Mouse (Mus musculus) 3T3-L1 (cell line): ENCODE measurements around the gene Reep1.

ENCODE experiments used
- DNase-seq: peaks from one replicate; pipeline ENCODE4 v3.0.0-alpha.2; 2015; ENCODE audit warnings: low read depth, low spot score

Reep1 gene

DNA sequence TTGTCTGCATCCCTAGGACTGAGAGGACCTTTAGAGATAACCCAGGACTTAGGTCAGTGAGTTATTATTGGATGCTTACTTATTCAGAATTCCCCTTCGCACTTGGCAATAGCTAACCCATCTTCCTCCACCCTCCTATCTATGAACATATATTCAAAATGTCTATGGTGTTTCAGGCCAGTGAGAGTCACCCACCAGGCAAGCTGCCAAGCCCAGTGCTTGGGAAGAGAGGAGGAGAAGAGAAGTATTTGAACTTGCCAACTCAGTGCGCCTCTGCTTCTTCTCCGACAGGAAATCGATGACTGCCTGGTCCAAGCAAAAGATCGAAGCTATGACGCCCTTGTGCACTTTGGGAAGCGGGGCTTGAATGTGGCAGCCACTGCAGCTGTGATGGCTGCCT lies 73.1 kb downstream of the Reep1 start:
- peak; percentile 22 for DNase-seq

DNA sequence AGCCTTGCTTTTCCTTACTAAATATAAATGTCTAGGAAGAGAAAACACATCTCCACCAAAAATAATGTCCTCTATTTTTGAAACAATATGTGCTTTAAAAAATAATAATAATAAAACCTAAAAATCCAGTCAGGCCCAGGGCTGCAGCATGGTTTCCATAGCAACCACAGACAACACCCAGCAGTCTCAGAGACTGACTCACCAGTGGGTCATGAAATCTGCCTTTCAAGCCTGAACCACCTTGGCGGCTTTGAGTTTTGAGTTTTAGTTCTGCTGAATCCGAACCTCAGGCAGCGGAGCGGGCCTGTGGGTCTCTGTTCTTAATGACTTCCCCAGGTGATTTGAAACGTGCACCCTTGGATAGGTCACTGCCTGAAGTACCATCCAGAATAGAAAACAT lies 75.8 kb downstream of the Reep1 start:
- DNase-seq, result peak; percentile 82

DNA sequence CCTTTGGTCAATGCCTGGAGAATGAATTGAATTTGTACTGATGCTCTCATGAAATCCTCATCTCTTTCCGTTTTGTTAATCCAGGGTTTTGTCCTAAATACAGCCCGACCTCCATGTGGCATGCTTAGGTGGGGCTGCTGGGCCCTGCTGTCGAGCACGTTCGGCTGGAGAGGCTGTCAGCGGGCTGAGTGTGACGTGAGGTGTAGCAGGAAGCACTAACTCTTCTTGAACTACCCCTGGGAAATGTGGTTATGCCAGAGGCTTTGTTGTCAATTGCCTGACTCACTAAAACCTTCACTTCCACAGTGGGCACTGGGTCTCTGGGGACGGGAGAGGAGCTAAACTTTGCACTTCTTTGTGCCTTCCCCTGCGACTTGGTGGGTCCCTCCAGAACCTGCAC lies 81.0 kb downstream of the Reep1 start:
- peak; percentile 57 for DNase-seq

DNA sequence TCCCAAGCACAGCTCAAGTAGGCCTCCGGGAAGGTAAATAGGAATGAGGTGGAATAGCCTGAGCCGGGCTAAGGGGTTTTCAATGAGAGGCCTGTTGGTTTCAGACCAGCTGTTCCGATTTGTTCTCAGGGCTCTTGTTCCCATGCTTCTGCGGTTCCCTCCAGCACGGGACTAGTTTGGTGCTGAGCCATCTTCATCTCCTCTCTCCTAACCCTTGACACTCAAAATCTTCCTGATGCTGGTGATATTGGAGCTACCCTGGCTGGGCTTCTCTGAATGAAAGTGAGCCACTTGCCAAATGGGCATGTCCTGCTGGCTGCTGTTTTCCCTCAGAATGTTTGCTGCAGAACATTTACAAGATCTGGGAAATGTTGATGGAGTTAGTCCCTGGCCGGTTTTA lies 84.4 kb downstream of the Reep1 start:
- no peak for DNase-seq

DNA sequence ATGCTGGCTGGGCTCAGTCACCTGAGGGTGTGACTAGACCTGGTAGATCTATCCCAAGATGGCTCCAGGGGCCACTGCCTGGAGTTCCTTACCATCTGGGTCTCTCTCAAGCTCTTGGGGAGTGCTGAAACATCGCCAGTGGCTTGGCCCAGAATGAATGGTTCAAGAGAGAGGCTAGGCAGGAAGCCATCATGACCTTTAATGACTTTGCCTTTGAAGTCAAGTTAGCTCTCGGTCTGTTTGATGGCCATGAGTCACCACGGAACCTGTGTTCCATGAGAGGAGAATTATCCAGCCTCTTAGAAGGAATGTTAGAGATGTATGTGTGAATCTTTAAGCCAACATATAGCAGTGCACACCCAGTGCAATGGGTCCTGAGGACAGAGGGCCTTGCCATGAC lies 92.0 kb downstream of the Reep1 start:
- peak; percentile 45 for DNase-seq

DNA sequence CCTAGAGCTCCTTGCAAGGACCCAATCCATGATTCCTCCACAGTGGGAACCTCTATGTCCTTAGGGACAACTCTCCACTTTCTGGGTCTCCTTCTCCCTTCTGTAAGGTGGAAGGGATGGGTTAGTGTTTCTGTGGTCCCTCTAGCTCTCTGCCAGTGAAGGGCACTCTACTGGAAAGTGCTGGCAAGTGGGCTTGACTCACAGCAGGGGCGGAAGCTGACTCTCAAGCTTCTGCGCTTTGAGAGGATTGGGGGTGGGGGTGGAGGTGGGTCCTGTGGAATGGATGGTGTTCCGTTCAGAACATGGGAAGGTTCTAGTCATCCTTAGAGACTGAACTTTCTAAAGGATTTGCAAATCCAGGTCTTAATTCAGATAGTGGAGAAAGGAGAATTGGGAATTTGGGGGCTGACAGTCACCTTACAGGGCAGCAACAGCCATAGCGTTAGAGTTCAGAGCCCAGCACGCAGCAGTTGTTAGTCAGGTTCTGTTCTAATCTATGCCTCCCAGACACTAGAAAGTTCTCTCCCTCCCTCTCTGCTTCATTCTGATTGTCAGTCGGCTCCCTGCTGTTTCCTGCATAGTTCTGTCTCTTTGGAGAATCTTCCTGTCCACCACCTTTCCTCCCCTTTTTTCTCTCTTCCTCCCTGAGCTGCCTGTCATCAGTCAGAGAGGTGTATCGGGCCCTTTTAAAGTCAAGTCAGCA lies 93.8 kb downstream of the Reep1 start:
- DNase-seq, result no peak

DNA sequence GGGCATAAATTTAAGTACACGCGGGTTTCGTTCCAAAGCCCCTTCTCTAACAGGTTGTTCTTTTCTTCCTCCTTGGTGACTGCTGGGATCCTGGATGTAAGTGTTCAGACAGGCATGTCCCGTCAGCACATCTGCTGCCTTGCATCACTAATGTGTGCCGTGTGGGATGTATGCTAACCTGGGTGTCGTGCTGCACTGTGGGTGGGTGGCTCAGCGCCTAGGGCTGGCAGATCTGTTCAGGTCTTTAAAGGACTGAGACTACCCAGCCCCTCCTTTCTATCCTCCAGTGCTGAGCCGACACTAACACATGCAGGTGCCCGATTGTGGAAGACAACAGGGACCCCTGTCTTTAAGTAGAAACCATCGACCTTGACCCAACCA lies 94.3 kb downstream of the Reep1 start:
- DNase-seq, result no peak

DNA sequence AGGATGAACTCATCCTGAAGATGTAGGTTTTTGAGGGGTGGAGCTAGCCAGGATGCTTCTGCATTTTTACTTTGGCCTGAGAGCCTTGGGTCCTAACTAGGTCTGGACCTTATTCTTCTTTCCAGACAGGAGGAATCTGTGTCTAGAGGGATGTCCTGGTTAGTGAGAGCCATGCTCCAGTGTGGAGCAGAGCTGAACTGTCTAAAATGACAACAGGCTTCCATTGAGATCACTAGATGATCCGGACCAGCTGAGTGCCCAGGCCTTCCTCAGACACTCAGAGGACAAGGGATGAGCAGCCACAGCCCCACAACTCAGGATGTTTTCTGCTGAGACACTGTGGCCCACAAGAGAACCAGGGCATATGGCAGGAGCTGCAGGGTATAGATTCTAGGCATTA lies 96.2 kb downstream of the Reep1 start:
- no peak for DNase-seq

DNA sequence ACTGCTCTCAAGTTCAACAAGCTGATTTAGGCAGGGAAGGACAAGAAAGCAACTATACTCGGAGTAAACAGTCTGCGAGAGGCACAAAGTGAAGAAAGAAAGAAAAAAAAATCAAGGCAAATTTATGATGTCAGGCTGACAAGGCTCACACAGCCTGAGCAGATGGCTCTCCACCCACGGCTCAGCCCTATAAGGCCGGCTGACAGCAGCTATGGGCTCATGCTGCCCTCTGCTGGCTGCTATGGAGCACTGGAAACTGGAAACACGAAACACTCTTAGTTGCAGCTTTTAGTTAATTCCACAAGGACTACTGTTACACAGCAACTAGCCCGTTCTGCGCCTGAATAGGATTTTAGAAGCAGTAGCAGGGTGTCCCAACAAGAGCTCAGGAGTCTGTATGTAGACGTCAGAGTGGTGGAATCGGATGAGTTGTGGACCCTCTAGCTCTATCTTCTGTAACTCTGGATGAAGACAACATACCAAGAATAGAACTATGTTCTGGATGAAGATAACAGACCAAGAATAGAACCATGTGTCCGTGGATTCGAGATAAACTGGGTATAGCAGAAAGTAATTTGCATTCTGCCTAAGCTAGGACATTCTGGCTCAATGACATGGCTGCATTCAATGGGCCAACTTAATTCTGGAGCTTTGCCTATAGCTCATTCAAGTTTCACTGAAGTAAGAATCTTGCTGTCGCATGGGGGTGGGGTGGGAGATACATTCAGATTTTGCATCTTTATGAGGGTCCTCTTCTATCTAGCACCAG lies 96.9 kb downstream of the Reep1 start:
- peak; percentile 96 for DNase-seq

DNA sequence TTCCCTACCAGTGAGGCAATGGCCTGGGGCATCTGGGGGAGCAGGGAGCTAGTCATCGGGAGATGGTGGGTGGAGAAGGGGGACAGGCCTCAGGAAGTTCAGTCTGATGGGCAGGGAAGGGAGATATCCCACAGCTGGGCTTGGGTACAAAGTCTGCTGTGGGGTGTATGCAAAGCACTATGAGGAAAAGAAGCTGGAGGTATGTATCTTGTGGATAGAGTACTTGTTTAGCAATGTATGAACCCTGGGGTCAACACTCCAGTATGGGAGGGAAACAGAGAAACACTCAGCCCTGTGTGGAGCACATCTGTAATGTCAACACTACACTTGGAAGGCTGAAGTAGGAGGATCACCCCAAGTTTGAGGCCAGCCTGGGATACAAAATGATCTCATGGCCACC lies 99.4 kb downstream of the Reep1 start:
- DNase-seq, result peak; percentile 46

DNA sequence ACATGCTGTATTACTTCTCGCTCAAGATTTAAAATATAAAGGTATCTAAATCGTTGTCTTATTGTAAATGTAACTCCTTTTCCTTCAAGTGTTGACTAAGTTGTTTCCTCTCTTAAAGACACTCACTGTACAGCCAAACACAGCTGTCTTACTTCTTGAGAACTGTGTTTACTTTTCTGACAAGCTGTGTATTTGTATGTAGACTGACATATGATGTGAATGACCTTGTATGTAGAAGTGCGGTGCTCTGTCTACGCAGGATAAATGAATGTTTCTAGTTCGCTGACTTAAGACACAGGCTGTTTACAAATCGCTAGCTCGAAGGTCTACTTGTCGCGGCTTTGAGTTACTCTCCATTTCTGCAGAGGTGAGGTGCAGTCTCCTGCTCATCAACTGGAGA lies 102.5 kb downstream of the Reep1 start:
- DNase-seq, result no peak

DNA sequence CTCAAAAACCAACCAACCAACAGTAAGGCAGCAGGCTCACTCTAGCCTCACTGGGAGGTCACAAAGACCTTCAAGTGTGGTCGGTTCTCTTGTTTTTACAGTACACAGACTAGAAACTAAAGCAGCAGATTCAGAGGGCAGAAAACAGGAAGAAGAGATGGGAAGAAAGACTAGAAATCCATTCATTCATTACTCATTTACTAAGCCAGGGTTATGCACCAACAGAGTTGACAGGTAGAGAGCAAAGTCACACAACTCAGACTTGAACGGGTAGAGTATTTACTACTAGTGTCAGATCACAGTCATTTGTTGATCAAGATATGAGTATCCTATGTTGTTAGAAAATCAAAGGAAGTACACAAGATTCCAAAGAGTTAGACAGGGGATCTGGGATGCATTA lies 105.5 kb downstream of the Reep1 start:
- no peak for DNase-seq

DNA sequence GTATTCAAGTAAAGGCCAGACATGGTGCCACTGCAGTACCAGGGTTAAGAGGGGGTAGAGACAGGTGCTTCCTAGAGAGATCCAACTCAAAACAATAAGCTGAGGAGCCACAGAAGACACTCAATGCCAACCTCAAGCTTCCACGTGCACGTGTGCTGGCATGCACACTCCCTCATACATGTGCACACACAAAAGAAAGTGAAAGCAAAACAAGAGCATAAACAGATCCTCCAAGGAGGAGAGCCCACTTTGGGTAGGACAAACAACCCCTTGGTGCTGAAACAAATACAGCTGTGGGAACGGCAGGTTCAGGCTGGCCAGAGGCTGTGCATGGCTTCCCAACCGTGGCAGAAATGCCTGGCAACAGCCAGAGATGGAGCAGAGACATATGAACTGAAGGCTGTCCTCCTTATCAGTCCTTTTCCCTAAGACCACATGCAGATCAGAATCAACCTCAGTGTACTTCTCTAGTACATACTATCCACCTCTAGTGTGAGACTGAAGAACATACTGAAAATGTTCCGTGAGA lies 112.5 kb downstream of the Reep1 start:
- no peak for DNase-seq

DNA sequence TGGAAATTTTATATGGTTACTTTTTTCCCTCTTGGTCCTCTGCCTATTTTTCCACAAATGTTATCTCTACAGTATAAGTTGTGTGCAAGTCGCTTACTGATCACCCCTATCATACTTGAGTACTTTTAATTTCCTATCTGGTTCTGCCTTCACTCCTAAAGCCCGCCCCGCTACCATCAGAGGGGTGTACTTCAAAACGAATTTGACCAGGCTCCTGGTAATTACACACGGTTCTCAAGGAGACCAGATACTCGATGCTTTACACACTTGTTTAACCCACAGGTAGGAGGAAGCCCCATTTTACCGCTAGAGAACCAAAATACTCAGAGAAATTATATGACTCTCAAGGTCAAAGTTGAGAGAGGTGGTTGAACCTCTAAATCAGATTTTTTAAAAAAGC lies 115.7 kb downstream of the Reep1 start:
- DNase-seq, result no peak

DNA sequence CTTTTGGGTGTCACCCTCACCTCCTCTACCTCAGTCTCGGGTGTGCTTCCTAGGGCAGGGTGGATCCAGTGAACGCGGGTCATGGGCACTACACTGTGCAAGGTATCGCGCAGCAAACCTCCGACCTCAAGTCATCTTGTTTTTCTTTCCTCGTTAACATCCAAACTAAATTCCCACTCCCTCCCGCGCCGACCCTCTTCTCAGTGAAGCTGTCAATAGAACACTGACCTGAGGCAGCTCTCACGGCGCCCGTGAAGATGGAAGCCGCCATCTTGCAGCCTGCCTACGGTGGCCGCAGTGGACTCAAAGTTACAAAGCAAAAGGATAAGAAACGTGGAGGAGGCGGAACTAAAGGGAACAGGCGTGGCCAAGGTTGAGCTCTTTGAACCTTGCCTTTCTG lies 116.1 kb downstream of the Reep1 start:
- DNase-seq, result peak; percentile 96

DNA sequence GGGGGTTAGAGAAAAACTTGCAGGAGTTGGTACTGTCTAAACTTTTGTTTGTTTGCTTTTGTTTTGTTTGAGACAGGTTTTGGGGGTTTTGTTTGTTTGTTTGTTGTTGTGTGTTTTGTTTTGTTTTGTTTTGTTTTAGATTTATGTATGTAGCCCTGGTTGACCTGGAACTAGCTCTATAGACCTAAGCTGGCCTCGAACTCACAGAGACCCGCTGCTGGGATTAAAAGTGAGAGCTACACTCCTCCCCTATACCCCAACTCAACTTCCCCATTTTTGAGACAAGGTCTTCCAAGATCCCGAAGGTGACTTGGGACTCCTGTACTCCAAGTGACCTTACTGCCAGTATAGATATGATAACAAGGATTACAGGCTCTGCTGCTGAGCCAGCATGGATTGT lies 116.6 kb downstream of the Reep1 start:
- DNase-seq, result no peak

DNA sequence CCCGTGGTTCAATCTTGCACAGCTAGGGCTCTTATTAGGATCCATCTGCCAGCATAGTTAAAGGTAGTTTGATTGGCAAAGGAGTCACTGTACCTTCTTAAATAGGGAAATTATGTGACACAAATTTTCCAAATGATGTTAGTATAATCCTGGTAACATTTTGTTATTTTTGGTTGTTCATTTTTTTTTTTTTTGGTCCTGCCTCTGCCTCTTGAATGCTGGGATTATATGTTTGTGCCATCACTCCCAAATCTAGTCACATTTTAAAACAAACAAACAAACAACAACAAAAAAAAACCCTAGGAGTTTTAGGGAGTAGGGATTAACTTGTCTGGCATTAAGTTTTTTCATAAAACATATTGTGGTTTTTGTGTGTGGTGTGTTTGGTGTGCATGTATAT lies 119.5 kb downstream of the Reep1 start, which contains the start of gene Mrpl35:
Mrpl35 (minus strand) TSS at position 101 of the 400 bp plus-strand sequence.
- DNase-seq, result no peak

DNA sequence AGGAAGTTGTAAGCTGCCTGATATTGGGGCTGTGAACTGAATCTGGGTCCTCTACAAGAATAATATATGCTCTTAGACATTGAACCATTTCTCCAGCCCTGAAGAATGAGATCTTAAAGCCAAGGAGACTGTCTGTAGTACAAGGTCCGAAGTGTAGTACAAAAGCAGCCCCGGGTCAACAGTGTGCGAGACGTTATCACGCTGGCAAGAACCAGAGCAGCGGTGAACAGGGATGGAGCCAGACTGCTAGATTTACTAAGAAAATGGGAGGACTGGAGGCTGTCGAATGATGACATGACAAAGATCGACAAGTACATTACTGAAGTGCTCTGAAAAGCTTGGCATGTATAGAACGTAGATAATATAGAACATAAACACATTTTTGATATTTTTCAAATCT lies 122.4 kb downstream of the Reep1 start:
- DNase-seq, result no peak

DNA sequence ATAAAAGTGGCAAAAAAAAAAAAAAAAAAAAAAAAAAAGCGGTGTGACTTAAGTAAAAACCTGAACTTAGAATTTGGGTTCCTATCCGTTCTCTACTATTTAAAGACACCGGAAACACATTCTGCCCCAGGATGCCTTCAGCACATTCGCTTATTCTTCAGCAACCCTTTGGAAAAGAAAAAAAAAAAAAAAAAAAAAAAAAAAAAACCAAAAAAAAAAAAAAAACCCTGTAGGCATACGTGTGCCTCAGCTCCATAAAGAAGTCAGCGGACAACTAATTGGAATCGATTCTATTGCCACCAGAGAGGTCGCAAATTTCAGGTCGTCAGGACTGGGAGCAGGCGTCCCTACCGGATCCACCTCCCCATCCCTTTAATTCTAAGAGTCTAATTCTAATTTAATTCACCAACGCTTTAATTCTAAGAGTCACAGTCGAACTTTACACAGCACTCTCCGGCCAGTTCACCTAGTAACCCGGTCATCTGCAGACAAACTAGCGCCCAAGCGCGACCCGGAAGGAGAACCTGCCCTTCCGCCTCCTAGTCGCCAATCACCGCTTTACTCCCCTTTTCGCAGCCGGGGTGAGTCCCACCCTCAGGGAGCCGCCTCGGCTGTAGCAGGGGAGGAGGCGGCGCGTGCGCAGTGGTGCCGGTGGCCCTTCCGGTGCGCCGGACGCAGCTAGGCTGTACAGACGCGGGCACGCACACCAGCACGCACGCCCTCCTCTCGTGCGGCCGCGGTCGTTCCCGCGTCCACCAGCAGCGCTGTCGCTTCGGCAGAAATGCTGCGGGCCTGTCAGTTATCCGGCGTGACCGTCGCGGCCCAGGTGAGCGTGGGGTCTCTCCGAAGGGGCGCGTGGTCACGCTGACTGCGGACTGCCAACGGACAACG lies 123.6 kb downstream of the Reep1 start, which contains the start of gene Immt:
Immt (plus strand) TSS at position 642 of the 891 bp plus-strand sequence.
- peak; percentile 99 for DNase-seq

DNA sequence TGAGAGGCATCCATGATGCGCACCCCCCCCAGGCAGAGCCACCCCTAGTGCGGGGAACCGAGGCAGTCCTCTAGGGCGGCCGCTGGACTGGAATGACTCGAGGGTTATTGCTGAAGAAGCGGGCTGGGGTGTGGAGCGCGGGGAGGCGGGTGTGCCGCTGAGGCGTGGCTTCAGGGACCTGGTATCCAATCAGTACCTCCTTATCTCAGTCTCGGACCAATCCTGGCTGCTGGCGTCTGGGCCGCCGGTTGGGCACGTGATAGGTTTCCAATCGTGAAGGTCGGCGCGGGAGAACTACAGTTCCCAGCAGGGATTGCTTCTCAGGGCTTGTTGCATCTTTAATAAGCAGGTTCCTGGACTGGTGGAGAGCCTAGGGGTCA lies 124.2 kb downstream of the Reep1 start:
- peak; percentile 99 for DNase-seq

DNA sequence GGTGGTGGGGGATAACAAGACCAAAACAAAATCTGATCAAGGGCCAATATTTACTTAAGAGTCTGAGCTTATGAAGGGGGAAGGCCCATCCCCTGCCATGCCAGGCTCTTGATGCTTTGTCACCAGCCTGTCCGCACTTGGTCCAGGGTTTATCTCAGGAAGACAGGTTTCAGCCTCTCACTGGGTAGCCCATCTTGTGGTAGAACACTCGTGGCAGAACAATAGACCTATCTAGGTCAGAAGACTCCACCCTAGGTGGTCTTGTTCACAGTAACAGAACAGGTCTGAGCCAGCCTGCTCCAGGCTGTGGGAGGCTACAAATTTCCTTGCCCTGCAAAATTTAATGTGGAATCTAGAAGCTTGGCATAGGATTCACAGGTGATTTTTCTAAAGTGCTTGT lies 129.4 kb downstream of the Reep1 start:
- DNase-seq, result no peak

DNA sequence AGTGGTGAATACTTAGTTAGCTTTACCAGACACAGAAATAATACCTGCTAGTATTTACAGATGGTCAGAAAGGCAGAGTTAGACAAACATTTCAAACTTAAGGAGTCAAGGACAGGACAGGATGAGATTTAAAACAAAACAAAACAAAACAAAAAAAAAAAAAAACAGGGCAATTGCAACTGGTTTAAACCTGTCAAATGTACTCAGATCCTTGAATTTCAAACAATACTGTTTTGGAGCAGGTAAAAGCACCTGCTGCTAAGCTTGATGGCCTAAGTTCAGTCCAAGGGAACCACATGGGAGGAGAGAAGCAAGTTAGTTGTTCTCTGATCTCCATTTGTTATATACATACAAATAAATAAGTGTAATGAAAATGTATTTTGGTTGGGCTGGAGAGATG lies 132.5 kb downstream of the Reep1 start:
- no peak for DNase-seq
